Mouse (Mus musculus) left cerebral cortex, adult 9 months (tissue): ENCODE measurements at regions not wholly inside any gene's neighbourhood (a gene's known extent, or its start where the extent isn't known, plus 50 kb on each side); places are given as distances from the start of the nearest gene placed in this dataset.

Experiments
- DNase-seq, 2 experiments: peaks; one replicate each; pipeline ENCODE4 v3.0.0; 2022; ENCODE audit warnings: low spot score in 2 of 2

- DNase-seq: no peak
Measured at GRCm38 (mm10) chr13:37503449-37503848, 158.4 kb downstream of the Ly86 start.

GRCm38 (mm10) chr13:37503898-37504297 lies 158.9 kb downstream of the Ly86 start:
- no peak for DNase-seq

- DNase-seq: no peak
Measured at GRCm38 (mm10) chr13:37504373-37504772, 159.4 kb downstream of the Ly86 start.

GRCm38 (mm10) chr13:37505617-37506016 lies 160.6 kb downstream of the Ly86 start:
- DNase-seq: no peak

GRCm38 (mm10) chr13:37506046-37506445 lies 161.0 kb downstream of the Ly86 start:
- DNase-seq: no peak

GRCm38 (mm10) chr13:37506701-37507100 lies 161.7 kb downstream of the Ly86 start:
- DNase-seq: no peak

- no peak for DNase-seq
Measured at GRCm38 (mm10) chr13:37507146-37507545, 162.1 kb downstream of the Ly86 start.

- DNase-seq: no peak
Measured at GRCm38 (mm10) chr13:37508385-37509351, 163.7 kb downstream of the Ly86 start.

- DNase-seq: no peak
Measured at GRCm38 (mm10) chr13:37509352-37509851, 164.4 kb downstream of the Ly86 start.

- DNase-seq: no peak
Measured at GRCm38 (mm10) chr13:37510511-37510910, 165.5 kb downstream of the Ly86 start.

GRCm38 (mm10) chr13:37511006-37511405 lies 166.0 kb downstream of the Ly86 start:
- no peak for DNase-seq

GRCm38 (mm10) chr13:37511406-37511805 lies 166.4 kb downstream of the Ly86 start:
- no peak for DNase-seq

GRCm38 (mm10) chr13:37512781-37513180 lies 167.8 kb downstream of the Ly86 start:
- DNase-seq: no peak

- no peak for DNase-seq
Measured at GRCm38 (mm10) chr13:37513206-37513904, 168.3 kb downstream of the Ly86 start.

- peak in 1 of 2 experiments; percentile 51 for DNase-seq
Measured at GRCm38 (mm10) chr13:37513905-37514607, 169.0 kb downstream of the Ly86 start.

- DNase-seq: no peak
Measured at GRCm38 (mm10) chr13:37514641-37515305, 169.8 kb downstream of the Ly86 start.

- no peak for DNase-seq
Measured at GRCm38 (mm10) chr13:37517055-37517807, 172.2 kb downstream of the Ly86 start.

GRCm38 (mm10) chr13:37519948-37520347 lies 174.9 kb downstream of the Ly86 start:
- no peak for DNase-seq

GRCm38 (mm10) chr13:37525097-37525726 lies 180.2 kb downstream of the Ly86 start:
- no peak for DNase-seq

- DNase-seq: no peak
Measured at GRCm38 (mm10) chr13:37526102-37526501, 181.1 kb downstream of the Ly86 start.
